Mouse (Mus musculus) myocyte (in vitro differentiated cells): ENCODE data around the gene Srpx.

Experiments used
- E2F4 ChIP-seq: IDR thresholded peaks from one replicate; pipeline ENCODE4 v1.6.1; 2011; ENCODE audit warnings: mild to moderate bottlenecking, control low read depth, moderate library complexity; ENCODE audit not compliant: insufficient read depth
- MAX ChIP-seq: IDR thresholded peaks from one replicate; pipeline ENCODE4 v1.6.1; 2011; ENCODE audit warnings: low read depth, mild to moderate bottlenecking, control low read depth
- POLR2A ChIP-seq: IDR thresholded peaks from one replicate; pipeline ENCODE4 v1.6.1; 2011; ENCODE audit warnings: low read depth, mild to moderate bottlenecking, control low read depth, moderate library complexity; ENCODE audit not compliant: insufficient read length
- POLR2AphosphoS2 ChIP-seq: IDR thresholded peaks from one replicate; pipeline ENCODE4 v1.6.1; 2011; ENCODE audit warnings: low read depth, control low read depth; ENCODE audit not compliant: insufficient read length
- TCF12 ChIP-seq: IDR thresholded peaks from one replicate; pipeline ENCODE4 v1.6.1; 2011; ENCODE audit warnings: mild to moderate bottlenecking, control low read depth; ENCODE audit not compliant: poor library complexity, insufficient read depth, severe bottlenecking
- USF1 ChIP-seq: IDR thresholded peaks from one replicate; pipeline ENCODE4 v1.6.1; 2011; ENCODE audit warnings: low read depth, mild to moderate bottlenecking, control low read depth, moderate library complexity

- TF ChIP-seq POLR2A, result no peak
- no peak for TF ChIP-seq USF1
- no peak for TF ChIP-seq E2F4
- no peak for TF ChIP-seq MAX
- no peak for TF ChIP-seq TCF12
- no peak for TF ChIP-seq POLR2AphosphoS2
These were observed 1.7 kb downstream of the Srpx start for GRCm38 (mm10) chrX:10115780-10116179.
